Comparison of ENCODE assay signal across 19 mouse cellular contexts in the genomic region with DNA sequence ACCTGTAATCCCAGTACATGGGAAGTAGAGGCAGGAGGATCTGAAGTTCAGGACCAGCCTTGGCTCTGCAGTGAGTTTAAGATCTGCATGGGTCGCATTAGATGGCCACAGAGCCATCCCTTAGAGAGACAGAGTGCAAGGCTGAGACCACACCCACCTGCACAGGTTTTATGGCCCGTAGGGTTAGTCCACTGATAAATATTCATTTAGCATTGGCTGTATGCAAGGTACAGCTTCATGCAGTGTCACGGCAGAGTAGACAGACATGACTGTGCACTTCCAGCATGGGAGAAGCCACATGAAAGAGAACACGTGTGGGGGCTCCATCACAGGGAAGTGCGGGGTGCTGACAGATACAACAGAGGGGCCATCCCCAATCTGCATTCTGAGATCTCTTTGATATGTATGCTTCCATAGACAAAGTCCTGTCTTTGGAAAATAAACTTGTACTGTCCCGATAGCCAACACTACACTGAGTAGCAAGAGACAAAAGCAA. TPM values are rescaled to one million over a fixed set of nuclear protein-coding genes. Genes with fewer than 3 reads are reported as not detected.
DNase-seq lines count a peak whose midpoint lies in the region; ATAC-seq and TF ChIP-seq lines count a peak whose summit lies in the region.
"Had no signal": no experiment of that assay in that cellular context is flagged by ENCODE, and none has a peak within 500 bp of the region (broad histone marks: within the 10 kb centered on the region; RNA-seq: fewer than 3 reads in every experiment).

No protein-coding gene starts in this region.

- DNase-seq in midbrain, postnatal 0 days (ENCODE audit: low spot score), result no peak
- peak; percentile 66 for DNase-seq in thymus, postnatal 14 days
- DNase-seq in kidney, adult 11 months, result no peak
- no peak for DNase-seq in adrenal gland, postnatal 36 days
- DNase-seq: adrenal gland, adult 2 months; cerebellum, adult 11 months; cerebellum, adult 8-10 months; cerebellum, postnatal 14 days; gastrocnemius, postnatal 14 days; heart, postnatal 36 days had no signal

- H3K9me3 ChIP-seq in midbrain, postnatal 0 days (ENCODE audit: low read length), result no peaks in the 10 kb centered on the region
- H3K9me3 ChIP-seq in midbrain, embryonic 15.5 days, result no peaks in the 10 kb centered on the region
- no peaks in the 10 kb centered on the region for H3K9me3 ChIP-seq in intestine, postnatal 0 days (ENCODE audit: control insufficient read depth)
- H3K9me3 ChIP-seq: embryonic facial prominence, embryonic 12.5 days; forebrain, embryonic 15.5 days; heart, embryonic 12.5 days; hindbrain, embryonic 12.5 days had no signal

- H3K4me1 ChIP-seq in midbrain, postnatal 0 days (ENCODE audit: insufficient read depth, low read length), result no peaks in the 10 kb centered on the region
- no peaks in the 10 kb centered on the region for H3K4me1 ChIP-seq in midbrain, embryonic 15.5 days
- peaks cover 10% of the 10 kb centered on the region; the same call in 1 of the 2 replicates for H3K4me1 ChIP-seq in intestine, postnatal 0 days (replicated peaks; ENCODE audit: control insufficient read depth, insufficient read depth, low read length)
- H3K4me1 ChIP-seq: forebrain, embryonic 15.5 days had no signal

- H3K36me3 ChIP-seq in midbrain, postnatal 0 days (ENCODE audit: insufficient read depth, low read length), result no peaks in the 10 kb centered on the region
- no peaks in the 10 kb centered on the region for H3K36me3 ChIP-seq in midbrain, embryonic 15.5 days (replicated peaks)
- H3K36me3 ChIP-seq in intestine, postnatal 0 days (ENCODE audit: control insufficient read depth, insufficient read depth), result no peaks in the 10 kb centered on the region
- H3K36me3 ChIP-seq: embryonic facial prominence, embryonic 12.5 days; forebrain, embryonic 15.5 days; heart, embryonic 12.5 days; hindbrain, embryonic 12.5 days had no signal

- 72% methylated on average over 6 of the region's 6 CpGs for WGBS in midbrain, postnatal 0 days
- 84% methylated on average over 6 of the region's 6 CpGs for WGBS in midbrain, embryonic 15.5 days
- WGBS in intestine, postnatal 0 days, result 40% methylated on average over 6 of the region's 6 CpGs

- H3K27ac ChIP-seq in midbrain, postnatal 0 days (ENCODE audit: low read depth, low read length), result no peak overlapping the region
- H3K27ac ChIP-seq in midbrain, embryonic 15.5 days, result no peak overlapping the region
- no peak overlapping the region for H3K27ac ChIP-seq in intestine, postnatal 0 days (ENCODE audit: low read depth, low read length)
- H3K27ac ChIP-seq: embryonic facial prominence, embryonic 12.5 days; forebrain, embryonic 15.5 days; hindbrain, embryonic 12.5 days; hindbrain, postnatal 0 days had no signal

- H3K4me3 ChIP-seq in midbrain, postnatal 0 days (ENCODE audit: low read depth, low read length), result no peak overlapping the region
- no peak overlapping the region for H3K4me3 ChIP-seq in midbrain, embryonic 15.5 days
- no peak overlapping the region for H3K4me3 ChIP-seq in intestine, postnatal 0 days (ENCODE audit: low read depth, low read length)
- H3K4me3 ChIP-seq: embryonic facial prominence, embryonic 12.5 days; forebrain, embryonic 15.5 days; heart, embryonic 12.5 days; hindbrain, embryonic 12.5 days had no signal

- no peak overlapping the region for H3K9ac ChIP-seq in midbrain, postnatal 0 days (replicated peaks; ENCODE audit: low read length, poor library complexity, severe bottlenecking)
- H3K9ac ChIP-seq in midbrain, embryonic 15.5 days, result no peak overlapping the region
- H3K9ac ChIP-seq in intestine, postnatal 0 days (ENCODE audit: low read depth, low read length), result no peak overlapping the region
- H3K9ac ChIP-seq: embryonic facial prominence, embryonic 12.5 days; forebrain, embryonic 15.5 days; heart, embryonic 12.5 days; hindbrain, embryonic 12.5 days had no signal

- no peaks in the 10 kb centered on the region for H3K27me3 ChIP-seq in midbrain, postnatal 0 days (ENCODE audit: insufficient read depth, low read length)
- H3K27me3 ChIP-seq in midbrain, embryonic 15.5 days (replicated peaks), result no peaks in the 10 kb centered on the region
- H3K27me3 ChIP-seq in intestine, postnatal 0 days (replicated peaks; ENCODE audit: control insufficient read depth, insufficient read depth, low read length), result no peaks in the 10 kb centered on the region
- H3K27me3 ChIP-seq: embryonic facial prominence, embryonic 12.5 days; forebrain, embryonic 15.5 days; hindbrain, embryonic 12.5 days had no signal

- no peak overlapping the region for H3K4me2 ChIP-seq in midbrain, postnatal 0 days (ENCODE audit: low read depth, low read length, poor library complexity, severe bottlenecking)
- H3K4me2 ChIP-seq in midbrain, embryonic 15.5 days, result no peak overlapping the region
- no peak overlapping the region for H3K4me2 ChIP-seq in intestine, postnatal 0 days (replicated peaks; ENCODE audit: low read depth)
- H3K4me2 ChIP-seq: embryonic facial prominence, embryonic 12.5 days; forebrain, embryonic 15.5 days; heart, embryonic 12.5 days; hindbrain, embryonic 12.5 days had no signal

- TF ChIP-seq CTCF in midbrain, postnatal 0 days (IDR thresholded peaks at IDR 0.05), result no peak
- no peak for TF ChIP-seq CTCF in intestine, postnatal 0 days (IDR thresholded peaks at IDR 0.05; ENCODE audit: low read depth)

- 0 out of 2 replicates have a peak, but pooled peaks have one; percentile 18 for ATAC-seq in midbrain, postnatal 0 days (ENCODE audit: low FRiP score)
- no peak; the same call in 1 of the 2 replicates for ATAC-seq in midbrain, embryonic 15.5 days (replicated peaks)
- peak; percentile 66 for ATAC-seq in intestine, postnatal 0 days
- ATAC-seq in inflammation-experienced regulatory T-cells, adult 6 months, result no peak
- ATAC-seq: forebrain, embryonic 15.5 days; hindbrain, postnatal 0 days had no signal

RNA-seq across cellular contexts. Expression of a gene that starts 21.5 kb away (rescaled TPM):
- total RNA-seq in midbrain, postnatal 0 days (2014; rRNA removed), result 0.22 and 0.33 TPM in 2 replicates
- polyA plus RNA-seq in midbrain, postnatal 0 days (2015; fragmentation: Nextera tagmentation; extraction: Ambion mirVana), result not detected in 2 replicates
- 0.14 and 0.21 TPM in 2 replicates for polyA plus RNA-seq in midbrain, embryonic 15.5 days (2015; fragmentation: Nextera tagmentation; extraction: Ambion mirVana)
- 0.16 and 0.17 TPM in 2 replicates for polyA plus RNA-seq in intestine, postnatal 0 days (2015; fragmentation: Nextera tagmentation; extraction: Ambion mirVana)
- under 1 TPM in 1 of 2 experiments, not detected in 1; 0.89 TPM for total RNA-seq in adrenal gland, postnatal 36 days (2021)
- polyA plus RNA-seq in inflammation-experienced regulatory T-cells, adult 6 months (2017; shearing (Covaris generic)), result under 1 TPM in 1 of 3 experiments, not detected in 2; 0.21 TPM
- total RNA-seq: gastrocnemius, postnatal 14 days; heart, adult 8-10 months; heart, postnatal 36 days had no signal

Comparison
In these comparisons a context has a peak if more than half of its experiments do, and no peak if none do; other contexts are left out.
1. ATAC-seq: peak in midbrain, postnatal 0 days (single experiment) and intestine, postnatal 0 days (single experiment); none in midbrain, embryonic 15.5 days (single experiment) and inflammation-experienced regulatory T-cells, adult 6 months (single experiment).